Mouse (Mus musculus): ENCODE measurements around the gene 5031439G07Rik. TPM values are rescaled to one million over a fixed set of nuclear protein-coding genes. Genes with fewer than 3 reads are reported as not detected.
"Not testable (repeated sequence)": the region's sequence is repeated elsewhere in the genome, so short reads cannot be mapped to it uniquely, and the experiment has no call there.

5031439G07Rik gene
- 0.57 and 0.63 TPM in 2 replicates for polyA plus RNA-seq (2012)

DNA sequence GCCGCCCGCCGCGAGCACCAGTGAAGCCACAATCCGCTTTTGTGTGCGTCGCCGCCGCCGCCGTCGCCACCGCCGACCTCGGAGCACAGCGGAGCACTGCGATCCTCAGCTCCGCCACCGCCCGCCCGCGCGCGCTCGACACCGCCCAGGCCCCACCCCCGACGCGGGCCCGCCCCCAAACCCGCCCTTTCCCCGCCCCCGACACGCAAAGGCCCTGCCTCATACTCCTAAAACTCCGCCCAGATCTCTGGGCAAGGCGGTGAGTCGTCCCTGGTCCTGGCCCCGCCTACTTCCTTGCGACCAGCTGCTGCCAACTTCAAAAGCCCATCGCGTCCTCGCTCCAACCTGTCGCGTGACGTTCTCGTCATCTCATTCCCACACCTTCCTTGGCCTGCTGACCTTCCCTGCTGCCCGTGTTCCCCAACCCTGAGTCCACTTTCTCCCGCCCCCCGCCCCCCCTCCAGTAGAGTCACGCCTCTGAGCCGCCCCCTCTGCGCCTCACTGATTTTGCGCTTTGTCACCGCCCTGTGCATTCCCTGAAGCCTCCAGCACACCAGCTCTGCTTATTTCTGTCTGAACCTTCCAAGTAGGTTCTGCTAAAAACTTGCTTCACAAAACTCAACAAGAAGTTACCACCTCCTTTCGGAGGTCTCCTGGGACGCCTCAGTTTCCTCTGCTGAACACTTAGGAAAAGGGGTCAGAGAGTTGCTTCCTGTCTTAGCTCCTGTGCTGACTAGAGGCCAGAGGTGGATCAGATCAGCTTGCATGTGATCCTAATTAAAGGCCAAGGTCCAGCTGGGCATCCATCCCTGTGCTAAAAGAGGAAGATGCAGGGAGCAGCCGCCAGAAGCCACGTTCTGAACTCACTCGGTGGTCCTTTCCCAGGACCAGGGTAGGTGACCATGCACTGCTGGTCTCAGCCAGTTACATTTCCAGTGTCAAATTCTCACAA, at the start of gene 5031439G07Rik:
Gene 5031439G07Rik, minus strand, starts transcription at position 678 of the 952 bp plus-strand sequence.
- peak within 1 kb of the TSS; percentile 67 for H3K4me3 ChIP-seq (replicated peaks)
- H3K9me3 ChIP-seq (ENCODE audit: control insufficient read depth, low read length) = no peaks in the 10 kb centered on the region
- H3K27me3 ChIP-seq (ENCODE audit: control insufficient read depth) = peaks cover 37% of the 10 kb centered on the region
- no peak for TF ChIP-seq GATA1 (IDR thresholded peaks at IDR 0.05; ENCODE audit: low read length)
- TF ChIP-seq TAL1 (IDR thresholded peaks at IDR 0.05; ENCODE audit: low read length) = no peak
- peaks cover 17% of the 10 kb centered on the region for H3K4me1 ChIP-seq (ENCODE audit: control insufficient read depth)
- no peaks in the 10 kb centered on the region for H3K36me3 ChIP-seq (ENCODE audit: control insufficient read depth)

DNA sequence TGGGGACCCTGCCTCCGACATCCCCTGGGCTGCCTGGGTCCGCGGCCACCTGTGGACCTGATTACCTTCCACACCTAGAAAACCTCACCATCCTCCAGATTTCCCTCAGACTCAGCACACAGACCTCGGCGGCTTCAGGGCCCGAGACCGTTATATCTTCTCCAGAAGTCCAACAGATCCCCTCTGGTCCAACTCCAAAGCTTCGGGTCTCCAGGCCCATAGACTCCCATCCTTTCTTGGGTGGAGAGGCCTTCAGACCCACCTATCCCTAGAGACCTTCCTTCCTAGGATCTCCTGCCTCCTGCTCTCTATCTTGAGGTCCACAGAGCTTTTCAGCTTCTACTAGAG, 49.0 kb upstream of the 5031439G07Rik start:
- peaks cover 46% of the 10 kb centered on the region for H3K4me1 ChIP-seq (ENCODE audit: control insufficient read depth)
- TF ChIP-seq TAL1 (IDR thresholded peaks at IDR 0.05; ENCODE audit: low read length) (no peak), GATA1 (IDR thresholded peaks at IDR 0.05; ENCODE audit: low read length) (no peak)

DNA sequence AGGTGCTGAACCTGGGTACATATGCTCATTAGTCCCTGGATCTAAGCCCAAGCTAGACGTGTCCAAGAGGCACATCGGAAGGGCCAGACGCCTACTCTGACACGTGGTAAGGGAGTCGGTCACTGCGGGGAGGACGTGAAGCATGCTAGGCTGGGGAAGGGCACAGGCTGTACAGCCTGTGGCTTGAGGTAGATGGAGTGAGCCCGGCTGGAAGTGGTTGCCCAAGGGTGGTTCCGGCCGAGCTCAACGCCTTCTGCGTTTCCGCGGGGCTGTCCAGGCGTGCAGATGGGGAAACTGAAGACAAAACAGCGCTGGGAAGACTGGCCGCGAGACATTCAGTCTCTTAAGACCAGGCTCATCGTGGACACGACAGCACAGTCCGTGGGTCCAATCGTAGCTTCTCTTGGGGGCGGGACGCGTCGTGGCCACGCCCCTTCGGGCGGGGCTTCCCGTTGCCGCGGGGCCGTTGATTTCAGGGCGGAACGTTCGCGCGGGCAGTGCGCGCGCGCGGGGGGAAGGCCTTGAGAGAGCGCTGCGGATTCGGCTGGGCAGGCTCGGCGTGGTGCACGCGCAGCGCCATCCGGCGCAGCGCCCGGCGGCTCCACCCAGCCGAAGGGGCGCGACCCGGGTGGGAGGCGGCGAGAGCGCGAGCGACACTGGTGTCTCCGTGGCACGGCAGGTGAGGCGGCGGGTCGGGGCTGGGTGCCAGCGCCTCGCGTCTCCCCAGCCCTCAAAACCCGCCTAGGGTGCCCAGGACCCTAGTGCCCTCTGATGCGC, 48.4 kb upstream of the 5031439G07Rik start:
- Histone ChIP-seq H3K4me1 (ENCODE audit: control insufficient read depth) (peaks cover 42% of the 10 kb centered on the region), H3K36me3 (ENCODE audit: control insufficient read depth) (peaks cover 12% of the 10 kb centered on the region), H3K27me3 (ENCODE audit: control insufficient read depth) (peaks cover 7% of the 10 kb centered on the region), H3K4me3 (replicated peaks) (peak overlapping the region; percentile 85), H3K9me3 (ENCODE audit: control insufficient read depth, low read length) (no peaks in the 10 kb centered on the region)
- TF ChIP-seq GATA1 (IDR thresholded peaks at IDR 0.05; ENCODE audit: low read length) = no peak
- TF ChIP-seq TAL1 (IDR thresholded peaks at IDR 0.05; ENCODE audit: low read length) = no peak

More for the DNA sequence above, 49.0 kb upstream of the 5031439G07Rik start:
- peaks cover 3% of the 10 kb centered on the region for H3K27me3 ChIP-seq (ENCODE audit: control insufficient read depth)
- peaks cover 12% of the 10 kb centered on the region for H3K36me3 ChIP-seq (ENCODE audit: control insufficient read depth)
- no peaks in the 10 kb centered on the region for H3K9me3 ChIP-seq (ENCODE audit: control insufficient read depth, low read length)
- peak overlapping the region; percentile 85 for H3K4me3 ChIP-seq (replicated peaks)

DNA sequence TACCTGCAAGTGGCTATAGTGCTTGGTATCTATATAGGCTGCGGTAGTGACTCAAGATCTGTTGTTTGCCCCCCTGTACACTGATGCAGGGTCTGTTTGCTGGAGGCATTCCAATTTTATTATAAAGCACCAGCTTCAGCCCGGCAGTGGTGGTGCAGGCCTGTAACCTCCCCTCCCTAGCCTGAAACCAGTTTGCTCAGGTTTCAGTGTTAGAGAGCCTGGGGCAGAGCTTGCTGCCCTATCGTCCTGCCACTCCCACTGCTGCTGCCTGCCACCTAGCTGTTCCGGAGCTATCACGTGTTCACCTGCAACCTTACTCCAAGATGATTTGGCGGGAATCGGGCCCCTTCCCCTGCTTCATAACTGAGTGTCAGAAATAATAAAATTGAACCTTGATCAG, 45.6 kb upstream of the 5031439G07Rik start:
- not testable (repeated sequence) for H3K36me3 ChIP-seq (ENCODE audit: control insufficient read depth); H3K4me3 ChIP-seq (replicated peaks); H3K27me3 ChIP-seq (ENCODE audit: control insufficient read depth); H3K9me3 ChIP-seq (ENCODE audit: control insufficient read depth, low read length)
- H3K4me1 ChIP-seq (ENCODE audit: control insufficient read depth) = peaks cover 30% of the 10 kb centered on the region

DNA sequence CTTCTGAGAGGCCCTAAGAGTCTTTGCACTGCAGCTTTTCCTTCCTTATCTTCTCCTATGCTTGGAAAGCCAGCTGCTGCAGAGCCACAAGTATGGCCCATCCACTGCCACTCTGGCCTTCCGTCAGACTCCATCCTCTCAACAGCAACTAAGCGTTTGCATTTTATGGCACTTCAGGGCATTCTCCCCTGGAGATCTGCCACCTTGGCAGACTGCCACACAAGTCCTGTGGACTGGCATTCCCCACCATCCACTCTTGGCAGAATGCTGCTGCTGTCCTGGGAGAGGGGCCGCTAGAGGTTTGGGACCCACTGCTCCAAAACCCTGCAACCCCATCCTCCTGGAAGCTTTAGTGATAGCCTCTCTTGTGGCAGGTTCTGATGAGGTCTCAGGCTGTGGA, 43.5 kb upstream of the 5031439G07Rik start:
- no peak overlapping the region for H3K4me3 ChIP-seq (replicated peaks)
- TF ChIP-seq TAL1 (IDR thresholded peaks at IDR 0.05; ENCODE audit: low read length) (no peak), GATA1 (IDR thresholded peaks at IDR 0.05; ENCODE audit: low read length) (no peak)
- H3K27me3 ChIP-seq (ENCODE audit: control insufficient read depth) = peaks cover 8% of the 10 kb centered on the region
- H3K9me3 ChIP-seq (ENCODE audit: control insufficient read depth, low read length) = no peaks in the 10 kb centered on the region
- peaks cover 16% of the 10 kb centered on the region for H3K4me1 ChIP-seq (ENCODE audit: control insufficient read depth)
- H3K36me3 ChIP-seq (ENCODE audit: control insufficient read depth) = no peaks in the 10 kb centered on the region

DNA sequence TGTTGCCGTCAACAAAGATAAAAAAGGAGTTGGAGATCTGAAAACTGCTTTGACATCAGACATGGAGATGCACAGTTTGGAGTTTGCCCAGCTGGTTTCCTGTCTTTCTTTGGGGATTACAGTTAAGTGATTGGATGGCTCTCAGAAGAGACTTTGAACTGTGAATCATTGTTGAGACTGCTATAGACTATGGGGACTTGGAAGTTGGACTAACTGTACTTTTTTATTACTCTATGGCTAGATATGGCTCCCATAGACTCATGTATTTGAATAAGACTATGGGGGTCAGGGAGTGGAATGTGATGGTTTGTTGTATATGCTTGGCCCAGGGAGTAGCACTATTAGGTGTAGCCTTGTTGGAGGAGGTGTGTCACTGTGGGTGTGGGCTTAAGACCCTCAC, 42.3 kb upstream of the 5031439G07Rik start:
- not testable (repeated sequence) for H3K27me3 ChIP-seq (ENCODE audit: control insufficient read depth); H3K4me1 ChIP-seq (ENCODE audit: control insufficient read depth); H3K36me3 ChIP-seq (ENCODE audit: control insufficient read depth); H3K9me3 ChIP-seq (ENCODE audit: control insufficient read depth, low read length); H3K4me3 ChIP-seq (replicated peaks)

DNA sequence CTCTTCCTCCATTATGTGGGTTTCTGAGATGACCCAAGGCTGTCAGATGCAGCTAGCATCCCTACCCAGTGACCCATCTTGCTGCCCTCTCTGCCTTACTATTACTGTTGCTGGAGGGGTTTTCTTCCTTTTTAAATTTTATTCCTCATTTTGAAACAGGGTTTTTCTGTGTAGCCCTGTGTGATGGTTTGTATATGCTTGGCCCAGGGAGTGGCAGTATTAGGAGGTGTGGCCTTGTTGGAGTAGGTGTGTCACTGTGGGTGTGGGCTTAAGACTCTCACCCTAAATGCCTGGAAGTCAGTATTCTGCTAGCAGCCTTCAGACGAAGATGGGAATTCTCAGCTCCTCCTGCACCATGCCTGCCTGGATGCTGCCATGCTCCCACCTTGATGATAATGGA, 40.3 kb upstream of the 5031439G07Rik start, which contains the start of gene Fam118a:
Gene Fam118a, plus strand, starts transcription at position 301 of the 400 bp plus-strand sequence.
- H3K36me3 ChIP-seq (ENCODE audit: control insufficient read depth); H3K4me1 ChIP-seq (ENCODE audit: control insufficient read depth); H3K9me3 ChIP-seq (ENCODE audit: control insufficient read depth, low read length); H3K27me3 ChIP-seq (ENCODE audit: control insufficient read depth); H3K4me3 ChIP-seq (replicated peaks): not testable (repeated sequence)

DNA sequence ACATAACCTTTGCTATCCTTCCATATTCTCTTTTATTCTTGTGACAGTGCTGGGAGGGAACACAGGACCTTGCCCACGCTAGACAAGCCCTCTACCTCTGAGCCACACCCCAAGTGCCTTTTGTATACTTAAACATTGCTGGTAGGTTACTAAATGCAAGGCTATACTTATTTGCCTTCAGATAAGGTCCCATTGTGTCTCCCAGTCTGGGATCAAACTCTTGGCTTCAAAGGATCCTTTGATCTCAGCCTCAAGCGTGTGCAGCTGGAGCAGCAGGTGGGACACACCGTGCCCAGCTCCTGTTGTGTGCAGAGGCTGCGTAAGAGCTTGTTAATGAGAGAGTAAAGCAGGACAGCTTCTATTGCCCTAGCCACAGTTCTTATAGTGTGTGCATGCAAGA, 39.4 kb upstream of the 5031439G07Rik start:
- TF ChIP-seq TAL1 (IDR thresholded peaks at IDR 0.05; ENCODE audit: low read length) = no peak
- no peak for TF ChIP-seq GATA1 (IDR thresholded peaks at IDR 0.05; ENCODE audit: low read length)
- Histone ChIP-seq H3K4me3 (replicated peaks) (no peak overlapping the region), H3K36me3 (ENCODE audit: control insufficient read depth) (no peaks in the 10 kb centered on the region), H3K4me1 (ENCODE audit: control insufficient read depth) (peaks cover 6% of the 10 kb centered on the region), H3K27me3 (ENCODE audit: control insufficient read depth) (peaks cover 8% of the 10 kb centered on the region; the same call in 1 of the 2 replicates), H3K9me3 (ENCODE audit: control insufficient read depth, low read length) (no peaks in the 10 kb centered on the region)

DNA sequence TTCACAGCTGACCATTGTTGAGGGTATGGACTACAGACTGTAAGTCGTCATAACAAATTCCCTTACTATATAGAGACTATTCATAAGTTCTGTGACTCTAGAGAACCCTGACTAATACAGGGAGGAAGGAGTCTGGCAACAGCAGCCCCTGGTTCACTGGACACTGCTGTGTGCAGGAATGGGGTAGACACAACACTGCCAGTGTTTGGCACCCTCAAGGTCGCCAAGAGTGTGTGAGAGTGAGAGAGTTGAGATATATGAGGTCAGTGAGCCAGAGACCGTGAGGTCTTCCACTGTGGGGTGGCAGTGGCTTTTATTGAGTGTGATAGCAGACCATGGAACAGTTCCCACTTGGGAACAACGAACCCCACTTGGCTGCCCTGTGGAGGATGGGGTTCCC, 37.8 kb upstream of the 5031439G07Rik start:
- TF ChIP-seq TAL1 (IDR thresholded peaks at IDR 0.05; ENCODE audit: low read length) (no peak), GATA1 (IDR thresholded peaks at IDR 0.05; ENCODE audit: low read length) (no peak)
- peaks cover 5% of the 10 kb centered on the region; the same call in 1 of the 2 replicates for H3K27me3 ChIP-seq (ENCODE audit: control insufficient read depth)

More for the DNA sequence above, 37.8 kb upstream of the 5031439G07Rik start:
- no peaks in the 10 kb centered on the region for H3K9me3 ChIP-seq (ENCODE audit: control insufficient read depth, low read length)
- H3K4me1 ChIP-seq (ENCODE audit: control insufficient read depth) = peaks cover 6% of the 10 kb centered on the region
- no peak overlapping the region for H3K4me3 ChIP-seq (replicated peaks)
- H3K36me3 ChIP-seq (ENCODE audit: control insufficient read depth) = no peaks in the 10 kb centered on the region
